Mouse (Mus musculus): ENCODE measurements around the gene Numb. TPM values are rescaled to one million over a fixed set of nuclear protein-coding genes. Genes with fewer than 3 reads are reported as not detected.

The Numb gene
- polyA plus RNA-seq, 1 experiment from 2014 or later = 36.1 TPM

- Histone ChIP-seq H3K27ac (ENCODE audit: low read length) (peak overlapping the region; percentile 79), H3K4me3 (ENCODE audit: low read length) (0 out of 2 replicates have a peak overlapping the region, but pooled peaks have one; percentile 4), H3K9me3 (ENCODE audit: control insufficient read depth, low read length) (no peaks in the 10 kb centered on the region), H3K4me1 (ENCODE audit: control insufficient read depth, insufficient read depth, low read length) (peaks cover 27% of the 10 kb centered on the region), H3K27me3 (replicated peaks; ENCODE audit: control insufficient read depth, insufficient read depth, low read length) (no peaks in the 10 kb centered on the region), H3K36me3 (ENCODE audit: control insufficient read depth, insufficient read depth, low read length) (no peaks in the 10 kb centered on the region), H3K9ac (ENCODE audit: low read depth, low read length) (peak overlapping the region; percentile 41; the same call in 1 of the 2 replicates), H3K4me2 (ENCODE audit: low read depth, low read length) (peak overlapping the region; percentile 45)
- ATAC-seq = peak; percentile 29
- 41% methylated on average over 7 of the region's 7 CpGs for WGBS
Measured at GRCm38 (mm10) chr12:83925160-83925703, 3.5 kb upstream of the Numb start.

- H3K4me1 ChIP-seq (ENCODE audit: control insufficient read depth, insufficient read depth, low read length) = peaks cover 30% of the 10 kb centered on the region
- no peak overlapping the region for H3K4me3 ChIP-seq (ENCODE audit: low read length)
- no peaks in the 10 kb centered on the region for H3K9me3 ChIP-seq (ENCODE audit: control insufficient read depth, low read length)
- WGBS = 65% methylated on average over 3 of the region's 3 CpGs
- peak overlapping the region; percentile 77 for H3K27ac ChIP-seq (ENCODE audit: low read length)
- H3K27me3 ChIP-seq (replicated peaks; ENCODE audit: control insufficient read depth, insufficient read depth, low read length) = no peaks in the 10 kb centered on the region
- H3K36me3 ChIP-seq (ENCODE audit: control insufficient read depth, insufficient read depth, low read length) = no peaks in the 10 kb centered on the region
- H3K9ac ChIP-seq (ENCODE audit: low read depth, low read length) = 0 out of 2 replicates have a peak overlapping the region, but pooled peaks have one; percentile 17
- no peak overlapping the region for H3K4me2 ChIP-seq (ENCODE audit: low read depth, low read length)
- ATAC-seq = no peak
Measured at GRCm38 (mm10) chr12:83924332-83924731, 2.6 kb upstream of the Numb start.

DNA sequence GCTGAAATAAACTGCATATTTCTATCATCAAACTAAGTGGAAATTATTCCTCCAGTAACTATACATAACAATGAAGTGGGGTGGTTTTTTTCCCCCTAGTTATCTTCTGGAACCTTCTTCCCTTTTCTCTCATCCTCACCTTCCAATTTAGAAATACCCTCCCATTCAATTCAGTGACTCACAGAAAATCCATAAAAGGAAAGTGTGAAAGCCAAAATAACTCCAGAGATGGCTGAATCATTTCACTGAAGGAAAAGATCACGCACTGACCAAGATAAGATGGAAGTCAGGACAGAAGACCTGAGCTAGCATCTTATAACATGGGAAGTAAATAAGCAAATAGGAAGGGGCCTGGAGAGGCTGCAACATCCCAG is 1.7 kb upstream of the Numb start:
- Histone ChIP-seq H3K36me3 (ENCODE audit: control insufficient read depth, insufficient read depth, low read length) (no peaks in the 10 kb centered on the region), H3K27ac (ENCODE audit: low read length) (peak overlapping the region; percentile 77), H3K9me3 (ENCODE audit: control insufficient read depth, low read length) (no peaks in the 10 kb centered on the region), H3K27me3 (replicated peaks; ENCODE audit: control insufficient read depth, insufficient read depth, low read length) (no peaks in the 10 kb centered on the region), H3K4me2 (ENCODE audit: low read depth, low read length) (no peak overlapping the region), H3K4me3 (ENCODE audit: low read length) (no peak overlapping the region), H3K9ac (ENCODE audit: low read depth, low read length) (no peak overlapping the region), H3K4me1 (ENCODE audit: control insufficient read depth, insufficient read depth, low read length) (peaks cover 25% of the 10 kb centered on the region)
- no peak for ATAC-seq
- 68% methylated on average over 1 of the region's 1 CpGs for WGBS

GRCm38 (mm10) chr12:83922724-83923485 is 1.2 kb upstream of the Numb start:
- Histone ChIP-seq H3K27me3 (replicated peaks; ENCODE audit: control insufficient read depth, insufficient read depth, low read length) (no peaks in the 10 kb centered on the region), H3K4me1 (ENCODE audit: control insufficient read depth, insufficient read depth, low read length) (peaks cover 25% of the 10 kb centered on the region), H3K4me3 (ENCODE audit: low read length) (peak overlapping the region; percentile 64), H3K27ac (ENCODE audit: low read length) (peak overlapping the region; percentile 87), H3K9ac (ENCODE audit: low read depth, low read length) (peak overlapping the region; percentile 70), H3K36me3 (ENCODE audit: control insufficient read depth, insufficient read depth, low read length) (no peaks in the 10 kb centered on the region), H3K4me2 (ENCODE audit: low read depth, low read length) (peak overlapping the region; percentile 53), H3K9me3 (ENCODE audit: control insufficient read depth, low read length) (no peaks in the 10 kb centered on the region)
- ATAC-seq = no peak
- WGBS = 24% methylated on average over 8 of the region's 8 CpGs

GRCm38 (mm10) chr12:83920721-83921441 is 853 bp downstream of the Numb start:
- WGBS = 2% methylated on average over 31 of the region's 31 CpGs
- peak overlapping the region; percentile 96 for H3K9ac ChIP-seq (ENCODE audit: low read depth, low read length)
- H3K27ac ChIP-seq (ENCODE audit: low read length) = peak overlapping the region; percentile 90
- no peaks in the 10 kb centered on the region for H3K9me3 ChIP-seq (ENCODE audit: control insufficient read depth, low read length)
- peak overlapping the region; percentile 98 for H3K4me3 ChIP-seq (ENCODE audit: low read length)
- no peak for ATAC-seq
- H3K4me2 ChIP-seq (ENCODE audit: low read depth, low read length) = peak overlapping the region; percentile 73
- H3K36me3 ChIP-seq (ENCODE audit: control insufficient read depth, insufficient read depth, low read length) = 0 out of 2 replicates have a peak, but pooled peaks cover 4% of the 10 kb centered on the region
- no peaks in the 10 kb centered on the region for H3K27me3 ChIP-seq (replicated peaks; ENCODE audit: control insufficient read depth, insufficient read depth, low read length)
- H3K4me1 ChIP-seq (ENCODE audit: control insufficient read depth, insufficient read depth, low read length) = peaks cover 23% of the 10 kb centered on the region

DNA sequence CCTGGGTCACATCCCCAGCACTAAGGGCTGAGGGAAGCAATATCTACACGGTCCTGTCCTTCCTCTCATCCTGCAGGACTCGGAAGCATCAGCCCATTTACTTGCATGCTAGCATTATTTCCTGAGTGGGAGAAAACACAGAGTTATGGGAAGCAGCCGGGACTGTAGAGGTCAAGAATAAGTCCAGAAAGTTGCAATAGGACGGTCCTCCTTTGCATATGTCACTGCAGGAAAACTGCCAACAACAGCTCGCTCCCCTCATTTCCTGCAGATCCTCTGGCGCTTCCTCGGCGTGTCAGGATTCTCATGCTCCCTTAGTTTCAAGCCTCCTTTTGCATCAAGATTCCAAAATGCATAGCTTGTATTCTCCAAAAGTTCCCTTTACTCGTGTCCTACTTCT is 4.8 kb downstream of the Numb start:
- WGBS = 61% methylated on average over 9 of the region's 9 CpGs
- no peaks in the 10 kb centered on the region for H3K9me3 ChIP-seq (ENCODE audit: control insufficient read depth, low read length)
- H3K4me2 ChIP-seq (ENCODE audit: low read depth, low read length) = no peak overlapping the region
- peaks cover 13% of the 10 kb centered on the region for H3K4me1 ChIP-seq (ENCODE audit: control insufficient read depth, insufficient read depth, low read length)
- no peak for ATAC-seq
- H3K36me3 ChIP-seq (ENCODE audit: control insufficient read depth, insufficient read depth, low read length) = 0 out of 2 replicates have a peak, but pooled peaks cover 4% of the 10 kb centered on the region
- H3K27ac ChIP-seq (ENCODE audit: low read length) = peak overlapping the region; percentile 45; the same call in 1 of the 2 replicates
- no peaks in the 10 kb centered on the region for H3K27me3 ChIP-seq (replicated peaks; ENCODE audit: control insufficient read depth, insufficient read depth, low read length)
- H3K9ac ChIP-seq (ENCODE audit: low read depth, low read length) = no peak overlapping the region
- no peak overlapping the region for H3K4me3 ChIP-seq (ENCODE audit: low read length)

- Histone ChIP-seq H3K4me1 (ENCODE audit: control insufficient read depth, insufficient read depth, low read length) (peaks cover 22% of the 10 kb centered on the region), H3K36me3 (ENCODE audit: control insufficient read depth, insufficient read depth, low read length) (0 out of 2 replicates have a peak, but pooled peaks cover 4% of the 10 kb centered on the region), H3K4me2 (ENCODE audit: low read depth, low read length) (no peak overlapping the region), H3K27me3 (replicated peaks; ENCODE audit: control insufficient read depth, insufficient read depth, low read length) (no peaks in the 10 kb centered on the region), H3K4me3 (ENCODE audit: low read length) (no peak overlapping the region), H3K9me3 (ENCODE audit: control insufficient read depth, low read length) (no peaks in the 10 kb centered on the region), H3K27ac (ENCODE audit: low read length) (no peak overlapping the region), H3K9ac (ENCODE audit: low read depth, low read length) (no peak overlapping the region)
- 91% methylated on average over 1 of the region's 1 CpGs for WGBS
- ATAC-seq = no peak
Measured at GRCm38 (mm10) chr12:83914797-83915196, 6.9 kb downstream of the Numb start.

DNA sequence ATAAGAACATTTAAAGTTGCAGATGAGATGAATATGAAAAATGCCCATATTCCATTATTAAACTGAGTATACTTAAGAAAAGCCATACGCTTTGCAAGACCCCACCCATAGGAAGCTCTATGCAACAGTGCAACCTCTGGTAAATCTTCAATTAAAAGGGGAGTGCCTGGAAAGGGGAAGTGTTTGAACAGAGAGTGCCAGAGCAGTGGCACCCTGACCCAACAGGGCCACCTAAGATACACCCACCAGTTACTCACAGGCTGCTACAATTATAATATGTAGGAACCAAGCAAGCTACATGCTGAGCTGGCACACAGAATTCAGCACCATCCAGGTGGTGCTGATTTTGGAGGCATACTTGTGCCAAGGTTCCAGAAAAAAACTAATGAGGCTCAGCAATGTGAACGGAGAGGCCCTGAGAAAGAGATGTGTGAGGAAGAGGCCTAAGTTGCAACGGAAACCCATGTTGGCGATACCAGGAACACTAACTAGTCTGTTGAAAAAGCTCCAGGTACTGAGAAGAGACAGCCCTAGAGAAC is 7.5 kb downstream of the Numb start:
- Histone ChIP-seq H3K9ac (ENCODE audit: low read depth, low read length) (no peak overlapping the region), H3K27ac (ENCODE audit: low read length) (no peak overlapping the region), H3K4me2 (ENCODE audit: low read depth, low read length) (no peak overlapping the region), H3K27me3 (replicated peaks; ENCODE audit: control insufficient read depth, insufficient read depth, low read length) (no peaks in the 10 kb centered on the region), H3K4me3 (ENCODE audit: low read length) (no peak overlapping the region), H3K36me3 (ENCODE audit: control insufficient read depth, insufficient read depth, low read length) (0 out of 2 replicates have a peak, but pooled peaks cover 4% of the 10 kb centered on the region), H3K9me3 (ENCODE audit: control insufficient read depth, low read length) (no peaks in the 10 kb centered on the region), H3K4me1 (ENCODE audit: control insufficient read depth, insufficient read depth, low read length) (peaks cover 19% of the 10 kb centered on the region)
- 88% methylated on average over 4 of the region's 4 CpGs for WGBS
- ATAC-seq = no peak

- WGBS = 50% methylated on average over 2 of the region's 2 CpGs
- Histone ChIP-seq H3K4me3 (ENCODE audit: low read length) (no peak overlapping the region), H3K36me3 (ENCODE audit: control insufficient read depth, insufficient read depth, low read length) (no peaks in the 10 kb centered on the region), H3K9ac (ENCODE audit: low read depth, low read length) (no peak overlapping the region), H3K9me3 (ENCODE audit: control insufficient read depth, low read length) (no peaks in the 10 kb centered on the region), H3K4me1 (ENCODE audit: control insufficient read depth, insufficient read depth, low read length) (peaks cover 13% of the 10 kb centered on the region), H3K27ac (ENCODE audit: low read length) (peak overlapping the region; percentile 77), H3K4me2 (ENCODE audit: low read depth, low read length) (no peak overlapping the region), H3K27me3 (replicated peaks; ENCODE audit: control insufficient read depth, insufficient read depth, low read length) (no peaks in the 10 kb centered on the region)
- ATAC-seq = peak; percentile 92
Measured at GRCm38 (mm10) chr12:83910451-83910850, 11.3 kb downstream of the Numb start.
